Mouse (Mus musculus): ENCODE measurements at regions not wholly inside any gene's neighbourhood (a gene's known extent, or its start where the extent isn't known, plus 50 kb on each side); places are given as distances from the start of the nearest gene placed in this dataset.
A peak's percentile ranks its signal among the peaks of the same experiment; 100 is the strongest.
"Not testable (repeated sequence)": the region's sequence is repeated elsewhere in the genome, so short reads cannot be mapped to it uniquely, and the experiment has no call there.

DNA sequence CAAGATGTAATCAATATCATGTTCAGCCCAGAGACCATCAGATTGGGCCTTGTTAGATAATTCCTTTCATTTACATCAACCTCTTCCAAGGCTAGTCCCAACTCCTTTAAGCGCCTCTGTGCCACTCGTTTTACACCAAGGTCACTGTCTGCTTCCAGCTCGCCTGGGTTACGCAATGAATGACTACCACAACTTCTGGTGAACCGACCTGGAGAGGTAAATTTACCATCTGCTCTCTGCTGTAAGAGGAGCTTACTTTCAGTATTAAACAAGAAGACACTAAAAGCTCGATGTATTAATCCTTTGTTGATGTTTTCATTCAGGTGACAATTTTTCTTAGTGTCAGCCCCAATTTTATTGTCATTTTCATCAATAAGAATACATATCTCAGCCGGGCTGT lies 51.7 kb upstream of the Fam174b start:
- no peak for DNase-seq (ENCODE audit: low read depth)

DNA sequence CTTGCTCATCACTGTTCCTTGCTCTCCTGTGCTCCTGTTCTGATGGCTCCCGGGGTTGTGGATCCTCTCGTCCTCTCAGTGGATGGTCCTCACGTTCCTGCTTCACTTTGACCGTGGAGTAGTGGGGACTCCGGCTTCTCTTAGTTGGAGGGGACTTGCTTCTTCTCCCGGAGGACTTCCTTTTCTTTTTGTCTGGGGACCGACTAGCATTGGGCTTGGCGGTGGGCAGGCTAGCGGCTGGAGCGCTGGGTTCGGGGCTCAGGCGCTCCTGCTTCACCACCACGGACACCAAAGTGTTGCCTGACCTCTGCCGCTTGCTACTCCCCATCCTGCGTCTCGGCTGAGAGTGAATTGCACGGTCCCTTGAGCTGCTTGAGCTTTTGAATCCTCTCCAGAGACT lies 53.9 kb upstream of the Fam174b start:
- not testable (repeated sequence) for DNase-seq (ENCODE audit: low read depth)

GRCm38 (mm10) chr7:73682756-73683155 lies 57.3 kb upstream of the Fam174b start:
- no peak for DNase-seq (ENCODE audit: low read depth)

GRCm38 (mm10) chr7:73670598-73670997 lies 69.5 kb upstream of the Fam174b start:
- no peak for DNase-seq (ENCODE audit: low read depth)

DNA sequence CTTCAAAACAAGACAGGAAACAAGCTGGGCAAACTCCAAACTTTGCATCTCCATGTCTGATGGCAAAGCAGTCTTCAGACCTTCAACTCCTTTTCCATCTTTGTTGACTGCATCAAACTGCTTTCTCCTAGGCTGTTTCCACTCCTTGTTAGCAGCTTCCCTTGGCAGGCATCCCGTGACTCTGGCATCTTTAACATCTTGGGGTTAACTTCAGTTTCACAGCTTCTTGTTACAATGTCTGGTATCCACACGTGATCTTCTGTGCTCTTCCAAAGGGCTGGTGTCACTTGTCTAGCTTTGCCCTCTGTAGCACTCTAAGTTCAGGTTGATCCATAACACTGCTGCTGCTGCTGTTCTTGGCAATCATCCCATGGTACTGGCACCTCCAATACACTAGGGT lies 71.3 kb upstream of the Fam174b start:
- DNase-seq (ENCODE audit: low read depth) = no peak

DNA sequence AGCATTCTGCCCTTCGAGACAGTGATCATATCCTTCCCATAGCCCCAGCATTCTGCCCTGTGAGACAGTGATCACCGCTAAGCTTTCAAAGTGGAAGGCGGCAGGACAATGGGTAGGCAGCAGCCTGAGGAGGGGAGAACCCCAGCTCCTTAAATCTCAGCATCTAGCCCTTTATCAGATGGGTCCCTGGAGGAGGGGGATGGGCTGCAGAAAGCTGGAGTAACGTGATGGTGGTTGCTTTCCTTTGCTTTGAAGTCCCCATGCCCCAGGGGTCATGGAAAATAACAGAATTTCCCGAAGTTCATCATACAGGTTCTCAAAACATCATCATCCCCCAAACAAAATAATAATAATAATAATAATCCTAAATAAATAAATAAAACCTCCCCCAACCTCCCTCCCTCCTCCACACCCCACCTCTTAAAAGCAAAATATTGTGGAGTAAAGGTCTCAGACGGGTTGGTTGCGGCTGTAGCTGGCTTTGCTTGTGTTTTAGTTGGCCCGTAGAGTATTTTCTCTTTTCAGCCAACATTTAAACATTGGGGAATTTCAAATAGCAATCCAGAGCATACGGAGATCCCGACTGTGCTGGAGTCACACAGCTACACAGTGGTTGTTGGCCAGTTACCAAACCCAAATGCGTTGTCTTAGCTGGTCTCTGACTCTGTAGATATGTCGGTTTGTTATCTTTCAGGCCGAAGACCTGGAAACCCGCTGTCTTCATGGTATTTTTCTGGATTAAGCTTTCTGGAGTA lies 73.0 kb upstream of the Fam174b start:
- DNase-seq (ENCODE audit: low read depth) = no peak

DNA sequence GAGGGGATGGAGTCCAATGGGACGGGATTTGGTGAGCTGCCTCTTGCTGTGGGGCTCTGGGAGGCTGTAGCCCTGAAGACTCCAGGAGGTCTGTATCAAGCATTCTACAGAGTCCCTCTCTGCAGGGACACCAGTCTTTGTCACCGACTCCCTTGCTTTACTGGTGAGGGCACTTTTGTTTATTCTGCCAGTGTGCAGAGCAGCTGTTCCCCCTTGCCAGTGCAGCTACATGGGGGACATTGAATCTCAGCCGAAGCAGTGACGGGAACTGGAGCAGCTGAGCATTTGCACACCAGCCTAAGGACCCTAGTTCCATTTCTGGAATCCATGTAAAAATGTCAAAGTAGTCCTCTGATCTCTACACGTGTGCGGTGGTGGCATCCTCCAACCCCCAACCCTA lies 75.1 kb upstream of the Fam174b start:
- no peak for DNase-seq (ENCODE audit: low read depth)

GRCm38 (mm10) chr7:73662536-73662935 lies 77.6 kb upstream of the Fam174b start:
- DNase-seq (ENCODE audit: low read depth) = no peak

- no peak for DNase-seq (ENCODE audit: low read depth)
Measured at GRCm38 (mm10) chr7:73661901-73662300, 78.2 kb upstream of the Fam174b start.

- DNase-seq (ENCODE audit: low read depth) = no peak
Measured at GRCm38 (mm10) chr7:73659551-73659950, 80.6 kb upstream of the Fam174b start.

DNA sequence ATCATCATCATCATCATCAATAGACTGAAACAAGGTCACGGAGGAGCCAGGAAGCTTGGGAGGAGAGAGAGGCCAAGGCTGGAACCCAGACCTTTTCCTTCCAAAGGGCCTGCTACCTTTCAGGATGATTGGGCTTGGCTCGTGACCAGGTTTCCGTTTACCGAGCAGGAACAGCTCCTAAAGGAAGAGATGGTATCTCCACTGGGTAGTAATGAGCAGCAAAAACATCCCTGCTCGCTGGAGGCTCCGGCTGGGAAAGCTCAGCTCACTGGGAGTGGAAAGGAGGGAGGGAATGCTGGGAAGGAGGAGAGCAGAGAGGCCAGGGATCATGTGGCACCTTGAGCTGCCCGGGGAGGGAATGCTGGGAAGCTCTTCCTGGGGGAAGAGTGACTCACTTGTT lies 82.8 kb upstream of the Fam174b start:
- DNase-seq (ENCODE audit: low read depth) = no peak

- not testable (repeated sequence) for DNase-seq (ENCODE audit: low read depth)
Measured at GRCm38 (mm10) chr7:73656424-73656795, 83.7 kb upstream of the Fam174b start.

GRCm38 (mm10) chr7:73655787-73656423 lies 84.2 kb upstream of the Fam174b start:
- peak; percentile 53 for DNase-seq (ENCODE audit: low read depth)

GRCm38 (mm10) chr7:73654193-73654871 lies 85.8 kb upstream of the Fam174b start:
- peak; percentile 68 for DNase-seq (ENCODE audit: low read depth)

- no peak for DNase-seq (ENCODE audit: low read depth)
Measured at GRCm38 (mm10) chr7:73650909-73651308, 89.2 kb upstream of the Fam174b start.

- DNase-seq (ENCODE audit: low read depth) = peak; percentile 90
Measured at GRCm38 (mm10) chr7:73648010-73648409, 92.1 kb upstream of the Fam174b start.

GRCm38 (mm10) chr7:73647140-73647539 lies 93.0 kb upstream of the Fam174b start:
- no peak for DNase-seq (ENCODE audit: low read depth)

DNA sequence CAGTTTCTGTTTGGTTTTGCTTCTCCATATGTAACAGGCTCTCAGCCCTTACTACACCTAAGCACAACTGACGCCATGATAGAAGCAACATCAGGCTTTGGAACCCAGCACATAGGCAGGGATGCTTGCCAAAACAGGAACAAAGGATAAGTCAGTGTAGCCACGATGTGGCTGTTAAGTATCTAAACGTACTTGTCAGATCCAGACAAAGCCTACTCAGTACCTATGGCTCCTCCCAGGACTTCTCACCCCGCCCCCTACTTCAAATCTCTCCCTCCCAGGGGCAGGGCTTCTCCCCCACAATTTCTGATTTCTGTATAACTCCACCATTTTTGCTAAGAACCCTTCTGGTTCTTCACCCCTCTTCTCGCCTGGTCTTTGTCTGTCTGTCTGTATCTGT lies 93.4 kb upstream of the Fam174b start:
- no peak for DNase-seq (ENCODE audit: low read depth)

DNA sequence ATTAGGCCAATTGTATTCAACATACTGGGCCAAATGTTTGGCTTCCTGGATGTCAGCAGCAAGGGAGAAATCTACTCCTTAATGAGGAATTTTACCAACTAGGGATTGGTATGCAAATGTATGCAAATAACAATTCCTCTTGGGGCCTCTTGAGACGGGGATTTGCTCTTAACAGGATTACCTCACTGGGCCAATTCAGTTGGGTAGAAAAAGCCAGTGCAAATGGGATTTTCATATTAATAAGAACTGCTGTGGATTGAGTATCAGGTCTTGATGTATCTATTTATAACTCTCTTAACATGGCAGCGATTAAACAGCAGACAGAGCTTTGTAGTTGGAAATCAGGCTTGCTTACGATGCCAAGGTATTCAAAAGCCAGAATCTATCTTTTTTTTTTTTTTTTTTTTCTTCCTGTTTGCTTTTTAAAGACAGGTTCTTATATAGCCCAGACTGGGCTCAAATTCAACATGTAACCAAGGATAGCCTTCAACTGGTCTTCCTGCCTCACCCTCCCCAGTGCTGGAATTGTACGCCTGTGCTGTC lies 95.7 kb upstream of the Fam174b start:
- no peak for DNase-seq (ENCODE audit: low read depth)

GRCm38 (mm10) chr7:73643993-73644335 lies 96.1 kb upstream of the Fam174b start:
- DNase-seq (ENCODE audit: low read depth) = no peak

DNA sequence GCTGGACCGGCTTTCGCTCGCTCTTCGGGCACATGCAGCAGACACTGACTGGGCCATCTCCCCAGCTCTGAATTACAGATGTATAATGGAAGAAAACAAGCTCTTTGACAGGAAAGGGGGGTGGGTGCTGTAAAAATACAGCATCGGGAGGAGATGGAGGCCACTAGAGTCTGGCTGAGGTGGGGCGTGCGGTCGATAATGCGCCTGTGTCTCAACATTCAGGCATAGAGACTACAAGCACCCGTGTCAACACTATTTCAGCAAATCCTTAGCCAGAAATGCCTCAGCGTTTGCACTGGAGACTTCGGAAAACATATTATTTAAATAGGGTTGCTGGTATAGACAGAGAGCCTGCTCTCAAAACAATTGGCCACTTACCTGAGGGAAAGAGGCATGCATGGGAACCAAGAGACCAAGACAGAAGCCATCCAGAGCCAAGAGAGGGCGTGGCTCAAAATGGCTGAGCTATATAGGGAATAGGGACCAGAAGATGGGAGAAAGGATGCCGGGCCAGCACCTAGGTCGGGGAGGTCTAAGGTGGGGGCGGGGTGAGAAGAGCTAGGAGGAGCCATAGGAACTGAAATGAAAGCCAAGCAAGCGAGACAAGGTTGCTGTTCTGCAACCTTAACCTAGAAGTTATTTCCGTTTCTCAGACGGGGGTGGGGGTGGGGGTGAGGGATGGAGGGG lies 96.7 kb upstream of the Fam174b start:
- no peak for DNase-seq (ENCODE audit: low read depth)

GRCm38 (mm10) chr7:73640194-73640593 lies 98.6 kb upstream of the Chd2 start:
- DNase-seq (ENCODE audit: low read depth) = no peak

DNA sequence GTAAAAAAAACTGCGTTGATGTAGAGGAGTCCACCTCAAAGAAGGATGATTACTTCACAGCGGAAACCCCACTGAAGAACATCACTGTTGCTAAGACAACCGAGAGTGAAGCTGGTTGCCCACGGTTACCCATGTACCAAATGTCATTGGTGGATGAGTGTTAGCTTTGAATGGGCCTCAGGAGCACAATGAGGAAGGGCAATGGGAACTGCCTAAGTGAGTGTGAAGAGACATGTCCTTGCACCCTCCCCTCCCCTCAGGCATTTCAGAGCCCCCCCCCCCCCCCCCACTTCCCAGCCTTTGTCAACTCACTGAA lies 96.1 kb upstream of the Chd2 start:
- no peak for DNase-seq (ENCODE audit: low read depth)
